Mouse (Mus musculus): ENCODE data around the gene Ncor2. TPM values are rescaled to one million over a fixed set of nuclear protein-coding genes. Genes with fewer than 3 reads are reported as not detected.
A peak's percentile ranks its signal among the peaks of the same experiment; 100 is the strongest.
"Not testable (repeated sequence)": the region's sequence is repeated elsewhere in the genome, so short reads cannot be mapped to it uniquely, and the experiment has no call there.

Gene Ncor2
- polyA plus RNA-seq, 1 experiment from 2014 or later: 21.2 TPM

DNA sequence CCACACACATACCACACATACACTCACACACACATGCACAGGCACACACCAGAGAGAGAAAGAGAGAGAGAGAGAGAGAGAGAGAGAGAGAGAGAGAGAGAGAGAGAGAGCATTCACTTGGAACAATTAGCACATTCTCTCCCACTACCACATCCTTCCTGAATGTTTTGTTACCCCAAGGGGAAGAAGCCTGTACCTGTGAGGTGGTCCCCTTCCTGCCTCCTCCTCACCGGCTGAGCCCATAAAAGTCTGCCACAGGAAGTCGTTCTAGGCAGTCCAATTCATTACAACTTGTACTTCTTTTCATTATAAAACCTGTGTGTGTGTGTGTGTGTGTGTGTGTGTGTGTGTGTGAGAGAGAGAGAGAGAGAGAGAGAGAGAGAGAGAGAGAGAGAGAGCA lies 18.3 kb upstream of the Ncor2 start:
- H3K9me3 ChIP-seq (ENCODE audit: control insufficient read depth, low read length); DNase-seq (ENCODE audit: low spot score); H3K36me3 ChIP-seq (ENCODE audit: control insufficient read depth, insufficient read depth, low read length); H3K4me2 ChIP-seq (replicated peaks; ENCODE audit: low read depth, low read length); H3K4me3 ChIP-seq (ENCODE audit: low read depth, low read length); H3K4me1 ChIP-seq (replicated peaks; ENCODE audit: control insufficient read depth, insufficient read depth, low read length); ATAC-seq (ENCODE audit: low FRiP score); H3K27me3 ChIP-seq (ENCODE audit: control insufficient read depth, insufficient read depth, low read length); H3K27ac ChIP-seq (ENCODE audit: low read depth, low read length); H3K9ac ChIP-seq (ENCODE audit: low read depth, low read length): not testable (repeated sequence)
- WGBS: 79% methylated on average over 2 of the region's 2 CpGs

DNA sequence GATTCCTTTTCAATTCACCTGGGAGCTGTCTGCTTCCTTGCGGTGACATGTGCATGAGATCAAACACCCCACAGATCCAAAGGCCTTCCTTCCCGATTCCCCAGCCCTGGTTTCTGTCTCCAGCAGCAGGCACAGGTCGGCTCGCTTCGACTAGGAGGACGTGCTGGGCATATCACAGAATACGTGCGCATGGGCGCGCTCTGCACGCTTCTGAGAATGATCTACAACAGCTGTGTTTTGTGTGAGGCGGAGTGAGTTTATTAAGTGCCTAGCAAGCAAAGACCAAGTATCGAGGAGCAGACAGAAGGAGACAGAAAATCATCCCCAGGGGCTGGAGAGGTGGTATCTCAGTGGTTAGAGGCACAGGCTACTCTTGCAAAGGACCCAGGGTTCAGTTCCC lies 17.0 kb upstream of the Ncor2 start:
- Histone ChIP-seq H3K9me3 (ENCODE audit: control insufficient read depth, low read length) (no peaks in the 10 kb centered on the region), H3K36me3 (ENCODE audit: control insufficient read depth, insufficient read depth, low read length) (no peaks in the 10 kb centered on the region), H3K4me3 (ENCODE audit: low read depth, low read length) (no peak overlapping the region), H3K27ac (ENCODE audit: low read depth, low read length) (no peak overlapping the region), H3K9ac (ENCODE audit: low read depth, low read length) (no peak overlapping the region), H3K4me2 (replicated peaks; ENCODE audit: low read depth, low read length) (no peak overlapping the region), H3K27me3 (ENCODE audit: control insufficient read depth, insufficient read depth, low read length) (no peaks in the 10 kb centered on the region), H3K4me1 (replicated peaks; ENCODE audit: control insufficient read depth, insufficient read depth, low read length) (no peaks in the 10 kb centered on the region; the same call in 1 of the 2 replicates)
- ATAC-seq (ENCODE audit: low FRiP score): no peak
- DNase-seq (ENCODE audit: low spot score): no peak
- WGBS: 79% methylated on average over 13 of the region's 13 CpGs

DNA sequence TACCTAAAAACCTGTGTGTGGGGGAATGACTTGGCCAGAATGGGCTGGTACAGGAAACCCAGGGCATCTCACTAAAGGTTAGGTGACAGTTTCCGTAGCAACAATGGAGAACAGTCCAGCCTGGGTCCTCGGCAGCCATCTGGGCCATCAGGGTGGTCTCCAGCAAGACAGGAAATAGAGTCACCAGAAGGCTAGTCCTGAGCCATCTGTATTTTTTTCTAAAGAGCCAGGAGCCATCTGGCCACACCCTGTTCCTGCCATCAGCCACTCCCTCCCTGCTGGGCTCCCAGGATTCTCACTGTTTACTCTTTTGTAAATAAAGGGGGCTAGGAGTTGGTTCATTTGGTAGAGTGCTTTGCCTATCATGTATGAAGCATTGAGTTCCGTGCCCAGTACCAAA lies 16.1 kb upstream of the Ncor2 start:
- H3K9me3 ChIP-seq (ENCODE audit: control insufficient read depth, low read length): no peaks in the 10 kb centered on the region
- 40% methylated on average over 3 of the region's 3 CpGs for WGBS
- H3K27me3 ChIP-seq (ENCODE audit: control insufficient read depth, insufficient read depth, low read length): no peaks in the 10 kb centered on the region
- ATAC-seq (ENCODE audit: low FRiP score) (0 out of 2 replicates have a peak, but pooled peaks have one; percentile 19), DNase-seq (ENCODE audit: low spot score) (no peak)
- H3K4me2 ChIP-seq (replicated peaks; ENCODE audit: low read depth, low read length): no peak overlapping the region
- no peak overlapping the region for H3K4me3 ChIP-seq (ENCODE audit: low read depth, low read length)
- no peaks in the 10 kb centered on the region; the same call in 1 of the 2 replicates for H3K4me1 ChIP-seq (replicated peaks; ENCODE audit: control insufficient read depth, insufficient read depth, low read length)
- H3K27ac ChIP-seq (ENCODE audit: low read depth, low read length): no peak overlapping the region
- H3K36me3 ChIP-seq (ENCODE audit: control insufficient read depth, insufficient read depth, low read length): no peaks in the 10 kb centered on the region
- no peak overlapping the region for H3K9ac ChIP-seq (ENCODE audit: low read depth, low read length)

DNA sequence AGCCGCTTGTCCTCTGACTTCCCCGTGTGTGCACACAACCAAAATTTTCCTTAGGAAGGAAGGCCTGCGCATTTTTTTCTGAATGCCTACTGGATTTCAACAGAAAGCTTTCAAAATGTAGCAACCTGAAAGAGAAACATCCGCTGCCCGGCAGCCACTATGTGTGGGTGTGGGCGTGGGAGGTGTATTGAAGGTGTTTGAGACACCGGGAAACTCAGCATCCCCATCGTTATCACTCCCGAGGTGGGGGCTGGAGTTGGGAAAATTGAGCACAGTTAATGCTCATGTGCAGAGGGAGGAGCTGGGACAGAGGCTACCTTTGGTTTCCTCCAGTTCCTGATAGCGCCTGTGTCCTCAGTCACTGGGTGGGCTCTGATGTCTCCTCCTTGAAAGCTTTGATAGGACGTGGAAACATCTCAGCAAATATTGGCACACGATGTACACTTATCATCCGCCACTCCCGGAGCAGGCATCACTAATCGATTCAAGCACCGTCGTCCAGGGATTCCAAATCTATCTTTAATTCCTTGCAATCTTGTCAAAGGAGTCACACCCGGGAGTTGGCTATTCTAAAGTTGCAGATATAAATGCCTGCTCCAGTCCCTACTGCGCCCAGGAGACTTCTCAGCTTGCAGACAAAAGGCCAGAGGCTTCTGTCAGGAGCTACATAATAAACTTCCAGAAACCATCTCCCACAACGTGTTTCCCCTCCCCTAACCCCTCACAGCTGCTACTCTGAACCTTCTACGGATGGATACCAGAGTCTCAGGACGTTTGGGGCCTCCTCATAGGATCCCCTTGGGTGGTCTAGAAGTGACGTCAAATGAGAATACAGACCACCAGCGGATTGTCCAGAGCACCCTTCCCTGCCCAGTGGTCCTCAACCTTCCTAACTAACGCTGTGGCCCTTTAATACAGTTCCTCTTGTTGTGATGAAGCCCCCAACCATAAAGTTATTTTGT lies 14.7 kb upstream of the Ncor2 start:
- Histone ChIP-seq H3K9me3 (ENCODE audit: control insufficient read depth, low read length) (no peaks in the 10 kb centered on the region), H3K4me1 (replicated peaks; ENCODE audit: control insufficient read depth, insufficient read depth, low read length) (no peaks in the 10 kb centered on the region; the same call in 1 of the 2 replicates), H3K27me3 (ENCODE audit: control insufficient read depth, insufficient read depth, low read length) (no peaks in the 10 kb centered on the region), H3K4me2 (replicated peaks; ENCODE audit: low read depth, low read length) (no peak overlapping the region), H3K9ac (ENCODE audit: low read depth, low read length) (no peak overlapping the region), H3K36me3 (ENCODE audit: control insufficient read depth, insufficient read depth, low read length) (no peaks in the 10 kb centered on the region), H3K27ac (ENCODE audit: low read depth, low read length) (no peak overlapping the region), H3K4me3 (ENCODE audit: low read depth, low read length) (no peak overlapping the region)
- DNase-seq (ENCODE audit: low spot score): no peak
- WGBS: 68% methylated on average over 25 of the region's 25 CpGs
- ATAC-seq (ENCODE audit: low FRiP score): no peak

DNA sequence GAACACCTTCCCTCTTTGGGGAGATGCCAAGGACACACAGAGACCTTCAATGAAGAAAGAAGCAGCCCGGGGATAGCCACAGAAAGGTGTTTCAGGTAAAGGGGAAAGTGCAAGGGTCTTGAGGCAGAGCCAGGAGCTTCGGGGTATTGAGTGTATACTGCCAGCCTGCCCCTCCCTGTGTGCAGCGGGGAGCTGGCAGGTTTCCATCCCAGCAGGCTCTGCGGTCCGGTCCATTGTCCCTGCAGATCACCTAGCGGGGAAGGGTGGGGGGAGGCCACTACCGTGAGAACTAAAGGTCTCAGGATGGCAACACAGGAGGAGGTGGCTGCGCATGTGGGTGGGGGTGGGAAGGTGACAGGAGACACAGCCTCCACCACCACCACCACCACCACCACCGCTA lies 12.6 kb upstream of the Ncor2 start:
- Histone ChIP-seq H3K36me3 (ENCODE audit: control insufficient read depth, insufficient read depth, low read length) (no peaks in the 10 kb centered on the region), H3K4me3 (ENCODE audit: low read depth, low read length) (no peak overlapping the region), H3K9me3 (ENCODE audit: control insufficient read depth, low read length) (no peaks in the 10 kb centered on the region), H3K9ac (ENCODE audit: low read depth, low read length) (no peak overlapping the region), H3K4me2 (replicated peaks; ENCODE audit: low read depth, low read length) (no peak overlapping the region), H3K27me3 (ENCODE audit: control insufficient read depth, insufficient read depth, low read length) (no peaks in the 10 kb centered on the region), H3K4me1 (replicated peaks; ENCODE audit: control insufficient read depth, insufficient read depth, low read length) (no peaks in the 10 kb centered on the region; the same call in 1 of the 2 replicates), H3K27ac (ENCODE audit: low read depth, low read length) (no peak overlapping the region)
- 44% methylated on average over 9 of the region's 9 CpGs for WGBS
- ATAC-seq (ENCODE audit: low FRiP score) (no peak), DNase-seq (ENCODE audit: low spot score) (no peak)

DNA sequence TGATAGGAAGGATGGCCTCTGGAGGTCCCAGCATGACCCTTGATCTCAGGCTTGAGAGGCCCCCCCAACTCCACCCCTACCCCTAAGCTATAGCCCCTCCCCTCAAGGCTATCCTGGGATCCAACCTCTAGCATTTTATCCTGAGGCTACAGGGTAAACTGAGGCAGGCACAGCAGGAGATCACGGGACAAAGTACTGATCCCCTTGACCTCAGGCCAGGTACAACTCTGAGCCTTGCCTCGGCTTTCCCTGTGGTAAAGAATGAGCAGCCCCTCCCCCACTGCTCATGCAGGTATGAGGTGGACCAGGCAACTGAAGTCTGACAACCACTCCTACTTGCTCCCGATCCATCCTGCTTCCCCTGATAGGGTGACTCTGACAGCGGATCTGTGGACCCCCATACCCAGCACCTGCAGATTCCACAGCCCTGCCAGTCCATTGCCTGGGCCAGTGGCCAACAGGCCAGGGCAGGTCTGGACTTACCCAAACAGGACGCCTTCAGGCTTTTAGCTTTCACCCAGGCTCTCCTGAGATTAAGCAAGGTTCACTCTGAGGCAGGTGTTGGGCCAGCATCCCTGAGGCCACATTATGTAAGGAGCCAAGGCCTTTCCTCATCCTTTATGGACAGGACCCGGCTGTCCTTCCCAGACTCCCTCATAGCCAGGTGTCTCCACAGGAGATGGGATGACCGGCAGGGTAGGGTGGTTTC lies 11.2 kb upstream of the Ncor2 start:
- H3K9ac ChIP-seq (ENCODE audit: low read depth, low read length): no peak overlapping the region
- H3K4me2 ChIP-seq (replicated peaks; ENCODE audit: low read depth, low read length): no peak overlapping the region
- DNase-seq (ENCODE audit: low spot score) (no peak), ATAC-seq (ENCODE audit: low FRiP score) (no peak)
- H3K9me3 ChIP-seq (ENCODE audit: control insufficient read depth, low read length): no peaks in the 10 kb centered on the region
- 83% methylated on average over 7 of the region's 7 CpGs for WGBS
- H3K4me3 ChIP-seq (ENCODE audit: low read depth, low read length): no peak overlapping the region
- H3K27me3 ChIP-seq (ENCODE audit: control insufficient read depth, insufficient read depth, low read length): no peaks in the 10 kb centered on the region
- H3K27ac ChIP-seq (ENCODE audit: low read depth, low read length): no peak overlapping the region
- H3K36me3 ChIP-seq (ENCODE audit: control insufficient read depth, insufficient read depth, low read length): no peaks in the 10 kb centered on the region
- H3K4me1 ChIP-seq (replicated peaks; ENCODE audit: control insufficient read depth, insufficient read depth, low read length): no peaks in the 10 kb centered on the region; the same call in 1 of the 2 replicates

DNA sequence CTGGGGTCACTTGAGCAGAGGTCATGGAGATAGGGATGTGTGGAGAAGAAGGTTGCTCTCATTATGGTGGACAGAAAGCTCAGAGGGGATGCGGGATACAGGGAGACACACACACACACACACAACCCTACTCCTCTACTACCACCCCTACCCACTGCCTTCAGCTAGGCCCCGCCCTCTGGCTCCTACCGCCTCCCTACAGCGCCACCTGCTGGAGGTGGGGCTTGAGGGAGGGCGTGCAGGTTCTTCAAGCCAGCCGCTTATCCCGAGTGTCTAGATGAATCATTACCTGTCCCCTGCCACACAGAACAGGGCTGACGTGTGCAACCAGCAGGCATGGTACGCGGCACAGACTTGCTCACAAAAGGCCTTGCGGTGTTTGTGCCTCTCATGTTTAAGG lies 10.6 kb upstream of the Ncor2 start:
- no peaks in the 10 kb centered on the region for H3K27me3 ChIP-seq (ENCODE audit: control insufficient read depth, insufficient read depth, low read length)
- no peaks in the 10 kb centered on the region for H3K9me3 ChIP-seq (ENCODE audit: control insufficient read depth, low read length)
- no peak overlapping the region for H3K27ac ChIP-seq (ENCODE audit: low read depth, low read length)
- 39% methylated on average over 11 of the region's 11 CpGs for WGBS
- no peak overlapping the region for H3K4me2 ChIP-seq (replicated peaks; ENCODE audit: low read depth, low read length)
- DNase-seq (ENCODE audit: low spot score) (peak; percentile 81), ATAC-seq (ENCODE audit: low FRiP score) (no peak)
- H3K9ac ChIP-seq (ENCODE audit: low read depth, low read length): no peak overlapping the region
- no peak overlapping the region for H3K4me3 ChIP-seq (ENCODE audit: low read depth, low read length)
- H3K4me1 ChIP-seq (replicated peaks; ENCODE audit: control insufficient read depth, insufficient read depth, low read length): no peaks in the 10 kb centered on the region; the same call in 1 of the 2 replicates
- H3K36me3 ChIP-seq (ENCODE audit: control insufficient read depth, insufficient read depth, low read length): no peaks in the 10 kb centered on the region

DNA sequence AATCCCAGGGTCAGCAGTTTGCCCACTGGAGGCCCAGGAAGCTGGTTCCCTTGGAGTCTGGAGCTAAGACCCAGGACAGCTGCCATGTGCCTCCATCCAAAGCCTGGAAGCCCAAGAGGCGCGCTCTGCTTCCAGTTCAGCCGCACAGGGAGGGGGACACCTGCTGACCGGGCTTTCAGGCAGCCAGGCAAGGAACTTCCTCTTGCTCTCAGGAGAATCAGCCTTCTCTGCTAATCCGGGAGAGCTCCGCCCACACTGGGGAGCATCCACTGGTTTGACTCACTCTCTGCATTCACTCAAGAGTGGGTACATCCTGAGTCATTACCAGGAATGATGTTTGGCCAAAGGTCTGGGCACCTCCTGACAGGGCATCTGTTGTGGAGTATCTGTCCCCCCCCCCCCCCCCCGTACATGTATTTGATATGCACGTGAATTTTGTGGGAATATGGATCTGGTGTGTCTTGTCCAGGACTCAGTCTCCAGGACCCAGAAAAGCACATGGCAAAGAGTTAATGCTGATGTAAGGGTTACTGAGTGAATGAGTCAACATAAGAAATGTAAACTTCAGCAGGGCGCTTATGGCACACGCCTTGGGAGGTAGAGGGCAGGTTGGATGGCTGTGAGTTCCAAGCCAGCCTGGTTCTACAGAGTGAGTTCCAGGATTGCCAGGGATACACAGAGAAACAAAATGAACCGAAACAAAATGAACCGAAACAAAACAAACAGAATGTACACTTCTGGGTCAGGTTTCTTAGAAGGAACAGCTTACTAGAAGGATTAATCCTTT lies 10.0 kb upstream of the Ncor2 start:
- no peak overlapping the region for H3K4me2 ChIP-seq (replicated peaks; ENCODE audit: low read depth, low read length)
- no peak overlapping the region for H3K9ac ChIP-seq (ENCODE audit: low read depth, low read length)
- H3K27me3 ChIP-seq (ENCODE audit: control insufficient read depth, insufficient read depth, low read length): no peaks in the 10 kb centered on the region
- H3K4me3 ChIP-seq (ENCODE audit: low read depth, low read length): no peak overlapping the region
- no peaks in the 10 kb centered on the region for H3K9me3 ChIP-seq (ENCODE audit: control insufficient read depth, low read length)
- H3K36me3 ChIP-seq (ENCODE audit: control insufficient read depth, insufficient read depth, low read length): no peaks in the 10 kb centered on the region
- no peak for ATAC-seq (ENCODE audit: low FRiP score)
- H3K27ac ChIP-seq (ENCODE audit: low read depth, low read length): no peak overlapping the region
- no peaks in the 10 kb centered on the region; the same call in 1 of the 2 replicates for H3K4me1 ChIP-seq (replicated peaks; ENCODE audit: control insufficient read depth, insufficient read depth, low read length)
- WGBS: 33% methylated on average over 12 of the region's 12 CpGs
- no peak for DNase-seq (ENCODE audit: low spot score)
